Mouse (Mus musculus) intestine, embryonic 14.5 days (tissue): ENCODE results near the gene Snx29. TPM values are rescaled to one million over a fixed set of nuclear protein-coding genes. Genes with fewer than 3 reads are reported as not detected.

ENCODE experiments used
- ATAC-seq: fragments of 200-750 bp; cut with Nextera tagmentation; replicated peaks from 2 replicates; pipeline ENCODE4 v1.8.0; 2017; ENCODE audit warnings: low read depth, moderate number of reproducible peaks, moderate TSS enrichment, moderate library complexity; ENCODE audit not compliant: low FRiP score, low TSS enrichment
- DNase-seq: peaks from one replicate; pipeline ENCODE4 v3.0.0-alpha.2; 2018; ENCODE audit warnings: low spot score
- H3K27ac ChIP-seq: fragments of 300-500 bp; sonication (generic); 2 replicates; pipeline ENCODE4 v1.5.1; 2014; ENCODE audit warnings: low read depth, mild to moderate bottlenecking, control low read depth
- H3K27me3 ChIP-seq: fragments of 300-500 bp; sonication (generic); replicated peaks from 2 replicates; pipeline ENCODE4 v1.6.1; 2014; ENCODE audit warnings: low read length, control low read depth; ENCODE audit not compliant: control insufficient read depth, insufficient read depth
- H3K36me3 ChIP-seq: fragments of 300-500 bp; sonication (generic); 2 replicates; pipeline ENCODE4 v1.6.1; 2014; ENCODE audit warnings: low read length, control low read depth; ENCODE audit not compliant: control insufficient read depth, insufficient read depth
- H3K4me1 ChIP-seq: fragments of 300-500 bp; sonication (generic); replicated peaks from 2 replicates; pipeline ENCODE4 v1.6.1; 2014; ENCODE audit warnings: low read length, control low read depth, mixed read lengths; ENCODE audit not compliant: control insufficient read depth, insufficient read depth
- H3K4me2 ChIP-seq: fragments of 300-500 bp; sonication (generic); 2 replicates; pipeline ENCODE4 v1.6.1; 2014; ENCODE audit warnings: low read length
- H3K4me3 ChIP-seq: fragments of 300-500 bp; sonication (generic); 2 replicates; pipeline ENCODE4 v1.5.1; 2014; ENCODE audit warnings: low read depth, low read length, control low read depth, mixed read lengths
- H3K9ac ChIP-seq: fragments of 300-500 bp; sonication (generic); 2 replicates; pipeline ENCODE4 v1.6.1; 2014; ENCODE audit warnings: mild to moderate bottlenecking, low read length
- H3K9me3 ChIP-seq: fragments of 300-500 bp; sonication (generic); 2 replicates; pipeline ENCODE4 v1.6.1; 2016; ENCODE audit warnings: low read length, control low read depth; ENCODE audit not compliant: control insufficient read depth
- WGBS: fragments of 180-500 bp; shearing (Covaris S2); extraction: QIAGEN DNeasy Blood & Tissue Kit; methylation state at CpG from one replicate; pipeline ENCODE4 v1.1.7; 2014; 5-methylcytosine and 5-hydroxymethylcytosine counted together
- polyA plus RNA-seq: library from polyadenylated mRNA; unstranded; fragments of >200 nt; fragmentation: Nextera tagmentation; extraction: Ambion mirVana; gene quantifications from 2 replicates; pipeline ENCODE4 v1.2.1, GENCODE M21; 2014

Gene Snx29
- polyA plus RNA-seq, 1 experiment from 2014 or later = 6.3 TPM

DNA sequence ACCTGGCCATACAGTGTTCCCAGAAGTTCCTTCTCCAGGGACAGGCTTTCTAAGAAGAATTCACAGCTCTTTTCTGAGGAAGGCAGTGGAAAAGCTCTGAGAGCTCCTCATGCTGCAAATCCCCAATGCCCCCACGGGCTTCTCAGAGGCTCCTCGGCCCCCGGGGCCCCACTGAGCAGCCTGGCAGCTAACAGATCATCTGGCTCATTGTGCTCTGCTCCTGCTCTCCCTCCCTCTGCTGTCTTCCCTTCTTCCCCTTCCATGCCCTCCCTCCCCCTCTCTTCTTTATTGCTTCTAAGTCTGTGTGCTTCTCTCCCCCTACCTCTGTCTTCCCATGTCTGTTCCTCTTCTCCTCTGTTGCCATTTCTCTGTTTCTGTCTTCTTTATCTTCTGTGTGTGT lies 314.2 kb downstream of the Snx29 start:
- ATAC-seq (no peak), DNase-seq (no peak)
- H3K9me3 ChIP-seq = no peaks in the 10 kb centered on the region
- no peaks in the 10 kb centered on the region for H3K27me3 ChIP-seq
- no peak overlapping the region for H3K4me2 ChIP-seq
- H3K4me3 ChIP-seq = no peak overlapping the region
- H3K27ac ChIP-seq = peak overlapping the region; percentile 47; the same call in 1 of the 2 replicates
- no peak overlapping the region for H3K9ac ChIP-seq
- H3K4me1 ChIP-seq = peaks cover 14% of the 10 kb centered on the region
- 11% methylated on average over 3 of the region's 3 CpGs for WGBS
- no peaks in the 10 kb centered on the region for H3K36me3 ChIP-seq

DNA sequence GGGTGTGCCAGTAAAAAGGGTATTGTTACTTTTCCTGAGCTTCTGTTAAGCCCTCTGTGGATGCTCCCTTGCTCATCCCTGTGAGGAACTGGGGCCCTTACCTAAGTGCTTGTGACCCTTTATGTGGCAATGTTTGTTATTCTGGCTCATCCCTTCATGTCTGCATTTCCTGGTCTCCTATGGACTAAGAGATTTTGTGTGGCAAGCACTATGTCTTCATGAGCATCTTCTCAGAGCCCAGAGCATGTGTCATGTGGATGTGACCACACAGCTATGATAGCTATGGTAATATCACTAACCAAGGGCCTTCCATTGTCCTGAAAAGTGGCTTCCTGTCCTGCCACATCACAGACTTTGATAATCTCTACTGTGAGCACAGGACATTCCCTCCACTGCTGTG lies 315.1 kb downstream of the Snx29 start:
- DNase-seq = no peak
- H3K27ac ChIP-seq = no peak overlapping the region
- H3K4me3 ChIP-seq = no peak overlapping the region
- H3K9ac ChIP-seq = no peak overlapping the region
- ATAC-seq = no peak
- no peak overlapping the region for H3K4me2 ChIP-seq
- no peaks in the 10 kb centered on the region for H3K36me3 ChIP-seq
- H3K27me3 ChIP-seq = no peaks in the 10 kb centered on the region
- H3K9me3 ChIP-seq = no peaks in the 10 kb centered on the region
- H3K4me1 ChIP-seq = peaks cover 14% of the 10 kb centered on the region

DNA sequence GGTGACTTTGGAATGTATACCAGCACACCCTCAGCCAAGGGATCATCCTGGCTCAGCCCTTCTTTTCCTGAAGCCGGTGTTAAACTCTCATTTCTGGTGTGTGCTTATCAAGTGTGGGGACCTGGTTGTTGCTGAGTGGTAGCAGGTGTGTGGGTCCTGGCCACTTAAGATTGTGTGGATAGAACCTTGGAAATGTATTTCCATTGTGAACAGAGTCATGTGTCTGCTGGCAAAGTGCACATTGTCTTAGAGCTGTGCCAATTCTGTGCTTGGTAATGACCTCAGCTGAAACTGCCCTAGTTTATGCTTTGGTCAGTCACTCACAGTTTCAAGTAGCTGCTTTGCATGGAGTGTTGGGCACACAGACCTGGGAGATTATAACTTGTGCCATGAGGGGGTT lies 316.0 kb downstream of the Snx29 start:
- WGBS = 74% methylated on average over 1 of the region's 1 CpGs
- DNase-seq = no peak
- H3K27me3 ChIP-seq = no peaks in the 10 kb centered on the region
- H3K9ac ChIP-seq = no peak overlapping the region
- H3K36me3 ChIP-seq = no peaks in the 10 kb centered on the region
- H3K27ac ChIP-seq = no peak overlapping the region
- no peaks in the 10 kb centered on the region for H3K9me3 ChIP-seq
- H3K4me3 ChIP-seq = no peak overlapping the region
- H3K4me1 ChIP-seq = peaks cover 14% of the 10 kb centered on the region
- ATAC-seq = no peak
- H3K4me2 ChIP-seq = no peak overlapping the region

DNA sequence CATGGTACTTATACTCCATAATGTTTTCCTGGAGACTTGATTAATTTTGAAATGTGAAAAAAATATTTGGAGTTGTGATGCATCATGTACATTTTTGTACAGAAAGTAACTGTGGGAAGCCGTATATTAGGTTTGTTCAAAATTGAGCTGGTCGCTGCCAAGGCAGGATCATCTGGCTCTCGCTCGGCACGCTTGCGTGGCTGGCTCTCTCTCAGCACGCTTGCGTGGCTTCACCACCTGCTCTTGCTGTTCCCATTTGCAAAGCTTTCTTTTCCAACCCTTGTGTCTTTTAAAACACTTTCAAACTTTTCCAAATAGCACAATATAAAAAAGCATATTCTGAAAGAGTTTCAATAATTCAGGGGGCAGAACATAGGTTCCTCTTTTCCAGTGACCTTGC lies 317.2 kb downstream of the Snx29 start:
- Histone ChIP-seq H3K4me1 (peaks cover 14% of the 10 kb centered on the region), H3K36me3 (no peaks in the 10 kb centered on the region), H3K27ac (no peak overlapping the region), H3K4me3 (no peak overlapping the region), H3K27me3 (no peaks in the 10 kb centered on the region), H3K9ac (no peak overlapping the region), H3K4me2 (no peak overlapping the region), H3K9me3 (no peaks in the 10 kb centered on the region)
- ATAC-seq = no peak
- no peak for DNase-seq
- WGBS = 94% methylated on average over 8 of the region's 8 CpGs

DNA sequence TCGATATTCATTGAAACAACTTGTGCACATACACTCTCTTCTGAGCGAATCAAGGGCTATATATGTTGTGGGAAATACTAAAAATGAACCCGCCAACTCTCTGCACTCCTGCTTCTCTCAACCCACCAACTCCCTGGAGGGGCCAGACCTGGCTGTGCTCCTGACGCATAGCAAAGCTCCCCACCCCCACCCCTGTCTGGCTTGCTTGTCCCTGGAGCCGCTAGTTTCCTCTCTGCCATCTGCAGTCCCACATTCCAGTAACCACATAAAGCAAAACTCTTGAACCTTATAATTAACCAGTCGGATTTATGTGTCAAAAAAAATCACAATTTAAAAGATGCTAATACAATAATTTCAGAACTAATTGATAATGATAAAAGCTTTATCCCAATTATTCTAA lies 320.9 kb downstream of the Snx29 start:
- peaks cover 8% of the 10 kb centered on the region; the same call in 1 of the 2 replicates for H3K4me1 ChIP-seq
- H3K27ac ChIP-seq = no peak overlapping the region
- DNase-seq (no peak), ATAC-seq (no peak)
- H3K36me3 ChIP-seq = no peaks in the 10 kb centered on the region
- H3K27me3 ChIP-seq = no peaks in the 10 kb centered on the region
- no peak overlapping the region for H3K4me2 ChIP-seq
- no peaks in the 10 kb centered on the region for H3K9me3 ChIP-seq
- H3K9ac ChIP-seq = no peak overlapping the region
- H3K4me3 ChIP-seq = no peak overlapping the region
- WGBS = 54% methylated on average over 6 of the region's 6 CpGs

DNA sequence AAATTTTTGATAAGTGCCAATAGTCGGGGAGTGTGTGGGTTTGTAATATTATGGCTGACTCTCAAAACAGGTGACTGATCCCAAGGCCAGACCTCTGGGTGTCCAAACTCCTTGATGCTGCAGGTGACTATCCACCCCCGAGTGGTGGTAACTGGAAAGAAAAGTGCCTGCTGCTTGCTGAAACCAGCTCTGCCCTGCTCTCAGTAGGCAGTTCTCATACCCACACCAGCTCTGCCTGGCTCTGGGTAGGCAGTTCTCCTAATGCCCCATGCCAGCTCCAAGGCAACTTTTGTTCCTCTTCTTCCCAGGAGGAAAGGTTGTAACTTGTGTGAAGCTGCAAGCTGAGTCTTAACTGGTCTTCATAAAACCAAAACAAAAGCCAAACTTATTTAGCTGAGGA lies 321.7 kb downstream of the Snx29 start:
- no peaks in the 10 kb centered on the region for H3K9me3 ChIP-seq
- H3K9ac ChIP-seq = no peak overlapping the region
- WGBS = 78% methylated on average over 2 of the region's 2 CpGs
- no peak for DNase-seq
- no peak for ATAC-seq
- H3K4me1 ChIP-seq = peaks cover 8% of the 10 kb centered on the region; the same call in 1 of the 2 replicates
- no peaks in the 10 kb centered on the region for H3K27me3 ChIP-seq
- H3K4me3 ChIP-seq = no peak overlapping the region
- H3K36me3 ChIP-seq = no peaks in the 10 kb centered on the region
- no peak overlapping the region for H3K4me2 ChIP-seq
- no peak overlapping the region for H3K27ac ChIP-seq

DNA sequence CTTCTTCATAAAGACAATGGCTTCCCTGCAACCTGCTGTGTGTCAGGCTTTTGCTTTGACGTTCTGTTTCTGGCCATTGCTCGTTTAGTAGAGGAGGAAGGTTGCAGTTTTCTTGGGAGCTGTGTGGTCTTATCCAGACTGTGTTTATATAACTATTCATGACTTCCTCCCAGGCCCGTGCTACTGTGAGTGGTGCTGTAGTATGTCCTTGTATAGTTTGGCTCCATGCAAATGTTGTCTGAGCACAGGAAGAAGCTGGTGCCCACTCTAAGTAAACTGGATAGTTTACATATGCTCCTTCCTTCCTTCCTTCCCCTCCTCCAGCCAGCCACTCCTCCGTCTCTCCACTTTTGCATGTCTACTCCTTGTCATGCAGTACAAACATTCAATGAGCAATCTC lies 323.0 kb downstream of the Snx29 start:
- 19% methylated on average over 4 of the region's 4 CpGs for WGBS
- peaks cover 8% of the 10 kb centered on the region; the same call in 1 of the 2 replicates for H3K4me1 ChIP-seq
- no peaks in the 10 kb centered on the region for H3K36me3 ChIP-seq
- H3K27me3 ChIP-seq = no peaks in the 10 kb centered on the region
- no peak overlapping the region for H3K9ac ChIP-seq
- H3K27ac ChIP-seq = no peak overlapping the region
- ATAC-seq (no peak), DNase-seq (no peak)
- H3K9me3 ChIP-seq = no peaks in the 10 kb centered on the region
- no peak overlapping the region for H3K4me2 ChIP-seq
- H3K4me3 ChIP-seq = no peak overlapping the region

DNA sequence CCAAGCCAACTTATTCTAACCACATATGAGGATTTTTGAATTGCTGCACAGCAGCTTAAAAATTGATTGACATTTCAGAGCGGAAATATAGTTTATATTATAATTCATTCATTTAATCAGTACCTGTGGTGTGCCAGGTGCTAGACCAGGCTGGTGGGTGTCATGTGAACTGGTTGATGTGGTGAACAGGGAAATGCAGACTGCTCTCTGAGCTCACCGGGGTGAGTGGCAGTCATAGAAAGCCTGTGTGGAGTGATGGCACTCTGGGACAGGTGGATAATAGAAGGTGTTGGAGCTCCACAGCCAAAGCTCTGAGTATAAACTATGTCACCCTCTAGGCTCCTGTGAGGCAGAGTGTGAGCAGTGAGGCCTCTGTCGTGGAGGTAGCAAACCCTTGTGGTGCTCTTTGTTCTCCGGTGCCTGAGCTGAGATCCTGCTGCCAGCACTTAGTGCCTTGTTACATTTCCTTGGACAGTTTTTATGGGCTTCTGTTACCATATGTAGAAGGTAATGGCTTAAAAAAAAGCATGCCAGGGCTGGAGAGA lies 324.1 kb downstream of the Snx29 start:
- DNase-seq = no peak
- ATAC-seq = no peak
- H3K36me3 ChIP-seq = no peaks in the 10 kb centered on the region
- no peaks in the 10 kb centered on the region for H3K27me3 ChIP-seq
- no peak overlapping the region for H3K4me3 ChIP-seq
- no peak overlapping the region for H3K9ac ChIP-seq
- H3K27ac ChIP-seq = no peak overlapping the region
- no peaks in the 10 kb centered on the region for H3K9me3 ChIP-seq
- H3K4me1 ChIP-seq = peaks cover 8% of the 10 kb centered on the region; the same call in 1 of the 2 replicates
- H3K4me2 ChIP-seq = no peak overlapping the region
- WGBS = 82% methylated on average over 4 of the region's 4 CpGs

DNA sequence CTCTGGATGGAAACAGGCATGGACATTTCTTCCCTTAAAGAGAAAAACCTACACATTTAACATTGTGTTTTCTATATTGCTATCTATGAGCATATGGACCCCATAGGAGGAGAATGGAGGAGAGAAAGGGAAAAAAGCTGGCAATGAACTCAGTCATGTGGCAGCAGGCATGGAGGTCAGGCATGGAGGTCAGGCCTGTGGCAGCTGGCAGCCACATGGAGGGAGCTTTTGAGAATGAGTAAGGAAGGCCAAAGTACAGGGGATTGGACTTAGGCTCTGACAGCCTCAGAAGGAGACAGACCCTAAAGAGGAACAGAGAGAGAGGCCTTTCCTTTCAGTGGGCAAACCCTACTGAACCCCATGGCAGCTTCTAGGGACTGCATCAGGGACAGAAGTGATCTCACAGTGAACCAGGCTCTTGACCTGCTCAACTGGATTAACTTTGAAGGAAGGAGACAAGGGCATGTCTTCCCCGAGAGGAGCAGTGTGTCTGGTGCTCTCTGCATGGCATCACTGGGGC lies 325.5 kb downstream of the Snx29 start:
- WGBS = 88% methylated on average over 1 of the region's 1 CpGs
- H3K4me3 ChIP-seq = no peak overlapping the region
- ATAC-seq (no peak), DNase-seq (no peak)
- H3K27ac ChIP-seq = no peak overlapping the region
- no peaks in the 10 kb centered on the region for H3K27me3 ChIP-seq
- H3K4me2 ChIP-seq = no peak overlapping the region
- H3K9ac ChIP-seq = no peak overlapping the region
- H3K36me3 ChIP-seq = no peaks in the 10 kb centered on the region
- H3K4me1 ChIP-seq = peaks cover 8% of the 10 kb centered on the region; the same call in 1 of the 2 replicates
- H3K9me3 ChIP-seq = no peaks in the 10 kb centered on the region
